Mouse (Mus musculus) frontal cortex, adult 2 months (tissue): Measurements from ENCODE around the gene Defb22. TPM values are rescaled to one million over a fixed set of nuclear protein-coding genes. Genes with fewer than 3 reads are reported as not detected.
A peak's percentile ranks its signal among the peaks of the same experiment; 100 is the strongest.

Source experiments
- DNase-seq, 2 experiments: peaks; one replicate each; pipeline ENCODE4 v3.0.0; 2022; ENCODE audit warnings: low spot score in 1 of 2; ENCODE audit errors: extremely low spot score in 1 of 2
- polyA plus RNA-seq: library from polyadenylated mRNA; depleted of rRNA; stranded (reverse); fragments of >200 nt; gene quantifications from 2 replicates; pipeline ENCODE4 v1.2.3, GENCODE M21; 2012; rRNA removed

Gene Defb22
- polyA plus RNA-seq, 1 experiment: not detected

DNA sequence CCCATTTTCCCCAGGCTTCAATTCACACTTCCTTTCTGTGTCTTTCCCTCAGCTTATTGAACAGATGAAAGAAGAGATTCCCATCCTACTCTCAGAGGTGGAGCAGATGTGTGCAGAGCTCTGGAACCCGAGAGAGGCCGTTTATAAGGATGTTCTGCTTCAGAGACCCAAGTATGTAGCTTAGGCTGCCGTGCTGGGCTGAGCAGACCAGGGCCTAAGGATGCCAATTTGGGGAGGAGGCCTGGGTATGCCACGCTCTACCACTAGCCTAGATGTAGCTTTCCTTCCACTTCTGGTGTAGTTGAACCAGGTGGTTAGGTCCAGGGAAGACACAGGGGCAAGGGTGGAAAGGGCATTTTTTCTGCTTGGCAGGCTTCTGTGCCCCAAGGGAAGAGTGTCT is 47.6 kb downstream of the Defb22 start:
- no peak for DNase-seq

DNA sequence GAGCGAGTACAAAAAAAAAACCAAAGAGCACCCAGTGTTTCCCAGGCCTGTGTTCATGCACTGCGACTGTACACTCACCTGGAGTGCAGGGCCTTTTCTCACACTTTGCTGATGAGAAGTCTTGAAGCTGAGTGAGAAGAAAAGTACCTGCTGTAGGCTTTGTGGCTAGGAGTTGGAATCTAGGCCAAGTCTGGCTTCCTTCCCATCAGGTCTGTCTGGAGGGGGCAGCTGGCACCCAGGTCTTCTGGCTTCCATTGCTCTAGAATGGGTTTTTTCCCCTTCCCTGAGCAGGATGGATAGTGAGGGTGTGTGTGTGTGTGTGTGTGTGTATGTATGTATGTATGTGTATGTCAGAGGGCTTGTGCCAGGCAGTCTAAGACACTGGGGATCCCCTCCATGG is 50.1 kb downstream of the Defb22 start:
- no peak for DNase-seq

DNA sequence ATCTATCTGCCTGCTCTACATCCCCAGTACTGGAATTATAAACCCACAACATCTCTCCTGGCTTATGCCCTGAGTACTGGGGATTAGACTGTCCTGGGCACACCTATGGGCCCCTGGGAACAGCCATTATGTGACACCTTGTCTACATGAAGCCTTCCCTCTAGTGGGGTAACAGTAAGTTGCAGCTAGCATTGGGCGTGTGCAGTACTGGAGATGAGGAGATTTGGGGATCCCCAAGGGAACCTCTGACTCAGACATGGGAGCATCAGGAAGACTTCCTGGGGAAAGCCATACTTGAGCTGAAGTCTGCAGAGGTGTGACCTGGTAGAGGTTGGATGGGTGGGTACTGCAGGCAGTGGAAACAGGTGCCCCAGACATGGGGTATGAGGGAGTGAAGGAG is 51.0 kb downstream of the Defb22 start:
- DNase-seq: no peak

DNA sequence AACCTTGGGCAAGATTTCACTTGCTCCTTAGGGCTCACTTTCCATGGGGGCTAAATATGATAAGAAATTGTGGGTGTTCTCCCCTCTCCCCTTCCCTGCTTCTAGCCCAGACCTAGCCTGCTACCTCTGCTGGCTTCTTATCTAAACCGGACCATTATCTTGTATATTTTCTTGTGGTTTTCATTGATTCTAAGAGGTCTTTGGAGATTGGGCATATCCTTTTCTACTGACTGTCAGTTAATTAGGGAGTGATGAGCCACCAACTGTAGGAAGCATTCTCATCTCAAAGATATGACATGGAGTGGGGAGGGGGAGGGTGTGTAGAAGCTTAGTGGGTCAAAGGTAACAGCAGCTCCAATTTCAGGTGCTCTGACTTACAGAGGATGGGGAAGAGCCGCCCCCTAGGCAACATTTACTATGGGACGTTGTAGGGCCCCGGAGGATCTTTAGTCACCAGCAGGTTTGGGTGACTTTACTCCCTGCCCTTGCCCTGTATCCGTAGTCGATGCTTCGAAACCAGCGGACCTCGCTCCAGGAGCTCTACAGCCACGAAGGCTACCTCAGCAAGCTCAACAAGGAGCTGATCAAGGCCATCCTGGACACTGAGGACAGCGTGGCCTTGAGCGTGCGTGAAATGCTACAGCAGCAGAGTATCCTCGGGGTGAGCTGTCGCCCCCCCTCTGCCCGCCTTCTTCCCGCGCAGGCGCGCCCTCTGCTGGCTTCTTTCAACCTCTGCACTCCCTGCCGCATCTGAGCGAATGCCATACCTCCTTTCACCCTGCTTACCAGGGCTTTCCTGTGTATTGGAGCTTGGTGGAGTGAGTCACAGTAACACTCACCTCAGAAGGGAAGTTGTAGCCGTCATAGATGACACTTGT is 52.7 kb downstream of the Defb22 start:
- peak; percentile 50 to 91 for DNase-seq

DNA sequence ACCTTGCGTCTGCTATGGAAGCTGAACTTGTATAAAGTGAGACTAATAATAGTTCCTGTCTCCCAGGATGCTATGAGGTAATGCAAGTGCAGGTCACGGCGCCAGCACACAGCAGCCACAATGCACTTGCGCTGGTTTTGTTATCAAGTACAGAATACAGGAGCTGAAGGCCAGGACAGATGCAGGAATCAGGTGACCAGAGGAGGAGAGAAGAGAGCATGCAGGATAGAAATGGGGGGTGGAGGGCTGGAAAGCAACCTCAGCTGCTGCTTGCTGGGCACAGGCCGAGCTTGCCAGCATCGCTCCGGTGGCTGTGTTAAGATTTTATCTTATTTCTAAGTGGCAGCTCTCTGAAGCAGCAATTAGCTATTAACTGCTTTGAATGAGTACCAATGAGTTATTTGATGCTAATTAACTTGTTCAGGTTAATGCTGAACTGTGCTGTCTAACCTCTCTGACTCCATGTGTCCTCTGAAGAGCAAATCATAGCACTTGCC is 53.5 kb downstream of the Defb22 start:
- DNase-seq: no peak

Other genes with a start within 250 kb of the Defb22 start
- gene Tbc1d20, start 196.3 kb downstream of the Defb22 start, polyA plus RNA-seq: 40.5 and 42.7 TPM in 2 replicates
- gene Rbck1, start 157.5 kb downstream of the Defb22 start, polyA plus RNA-seq: 209 and 246 TPM in 2 replicates
- gene Trib3, start 146.1 kb downstream of the Defb22 start, polyA plus RNA-seq: 0.48 and 0.52 TPM in 2 replicates
- gene Nrsn2, start 113.5 kb downstream of the Defb22 start, polyA plus RNA-seq: 99.0 and 113 TPM in 2 replicates
- gene Sox12, start 92.1 kb downstream of the Defb22 start, polyA plus RNA-seq: 22.7 and 23.4 TPM in 2 replicates
- 9.2 and 9.7 TPM in 2 replicates for gene Zcchc3, start 75.1 kb downstream of the Defb22 start, polyA plus RNA-seq
- gene 6820408C15Rik, start 74.6 kb downstream of the Defb22 start, polyA plus RNA-seq: 4.4 and 4.5 TPM in 2 replicates
- gene Defb23, start 25.5 kb downstream of the Defb22 start, polyA plus RNA-seq: not detected in 2 replicates
- 0.20 TPM in 1 of 2 replicates, not detected in the other for gene Defb20, start 13.1 kb downstream of the Defb22 start, polyA plus RNA-seq
- not detected in 2 replicates for gene Defb26, start 21.6 kb upstream of the Defb22 start, polyA plus RNA-seq
- not detected in 2 replicates for gene Defb28, start 28.1 kb upstream of the Defb22 start, polyA plus RNA-seq
- gene Defb29, start 50.0 kb upstream of the Defb22 start, polyA plus RNA-seq: not detected in 2 replicates
- not detected in 2 replicates for gene Gm17416, start 79.2 kb upstream of the Defb22 start, polyA plus RNA-seq
- gene Defb21, start 82.6 kb upstream of the Defb22 start, polyA plus RNA-seq: not detected in 2 replicates
- gene Defb19, start 90.2 kb upstream of the Defb22 start, polyA plus RNA-seq: not detected in 2 replicates
- gene Defb45, start 109.3 kb upstream of the Defb22 start, polyA plus RNA-seq: not detected in 2 replicates
- not detected in 2 replicates for gene Defb36, start 114.2 kb upstream of the Defb22 start, polyA plus RNA-seq
- gene Defb25, start 132.9 kb upstream of the Defb22 start, polyA plus RNA-seq: not detected in 2 replicates
- gene Rem1, start 136.8 kb upstream of the Defb22 start, polyA plus RNA-seq: 0.59 and 0.72 TPM in 2 replicates
- 82.4 and 82.7 TPM in 2 replicates for gene H13, start 179.3 kb upstream of the Defb22 start, polyA plus RNA-seq
- 18.9 and 19.0 TPM in 2 replicates for gene Mcts2, start 196.9 kb upstream of the Defb22 start, polyA plus RNA-seq
- 81.5 and 93.8 TPM in 2 replicates for gene Id1, start 246.1 kb upstream of the Defb22 start, polyA plus RNA-seq